Mouse (Mus musculus) embryonic facial prominence, embryonic 10.5 days (tissue): ENCODE measurements around the gene Usp32. TPM values are rescaled to one million over a fixed set of nuclear protein-coding genes. Genes with fewer than 3 reads are reported as not detected.
A peak's percentile ranks its signal among the peaks of the same experiment; 100 is the strongest.

Experiments
- DNase-seq: peaks from one replicate; pipeline ENCODE4 v3.0.0-alpha.2; 2017; ENCODE audit warnings: low spot score
- H3K27ac ChIP-seq: fragments of 300-500 bp; sonication (generic); replicated peaks from 2 replicates; pipeline ENCODE4 v1.5.1; 2016; ENCODE audit warnings: mild to moderate bottlenecking
- H3K27me3 ChIP-seq: fragments of 300-500 bp; sonication (generic); replicated peaks from 2 replicates; pipeline ENCODE4 v1.6.1; 2016; ENCODE audit warnings: low read depth, mild to moderate bottlenecking; ENCODE audit not compliant: poor library complexity, severe bottlenecking
- H3K36me3 ChIP-seq: fragments of 300-500 bp; sonication (generic); replicated peaks from 2 replicates; pipeline ENCODE4 v1.6.1; 2016; ENCODE audit warnings: mild to moderate bottlenecking, moderate library complexity
- H3K4me1 ChIP-seq: fragments of 300-500 bp; sonication (generic); 2 replicates; pipeline ENCODE4 v1.6.1; 2016
- H3K4me3 ChIP-seq: fragments of 300-500 bp; sonication (generic); 2 replicates; pipeline ENCODE4 v1.5.1; 2016; ENCODE audit warnings: mild to moderate bottlenecking, moderate library complexity
- H3K9me3 ChIP-seq: fragments of 300-500 bp; sonication (generic); 2 replicates; pipeline ENCODE4 v1.6.1; 2016; ENCODE audit warnings: mild to moderate bottlenecking
- WGBS: fragments of 180-500 bp; shearing (Covaris S2); methylation state at CpG from one replicate; pipeline ENCODE4 v1.1.7; 2016; 5-methylcytosine and 5-hydroxymethylcytosine counted together
- polyA plus RNA-seq: library from polyadenylated mRNA; unstranded; fragments of >200 nt; fragmentation: Nextera tagmentation; extraction: Ambion mirVana; gene quantifications from 2 replicates; pipeline ENCODE4 v1.2.1, GENCODE M21; 2016

Gene Usp32
- polyA plus RNA-seq, 1 experiment from 2014 or later = 4.0 TPM

- peaks cover 35% of the 10 kb centered on the region for H3K4me1 ChIP-seq
- no peaks in the 10 kb centered on the region for H3K9me3 ChIP-seq
- DNase-seq = no peak
- 0 out of 2 replicates have a peak overlapping the region, but pooled peaks have one; percentile 10 for H3K27ac ChIP-seq
- 71% methylated on average over 4 of the region's 4 CpGs for WGBS
- H3K36me3 ChIP-seq = no peaks in the 10 kb centered on the region
- no peaks in the 10 kb centered on the region for H3K27me3 ChIP-seq
- H3K4me3 ChIP-seq = no peak overlapping the region
Measured at GRCm38 (mm10) chr11:84968309-84968708, 171.7 kb downstream of the Usp32 start.

GRCm38 (mm10) chr11:84967113-84967512, 172.8 kb downstream of the Usp32 start:
- WGBS = 26% methylated on average over 5 of the region's 5 CpGs
- Histone ChIP-seq H3K27ac (peak overlapping the region; percentile 75), H3K4me1 (peaks cover 35% of the 10 kb centered on the region)

GRCm38 (mm10) chr11:84966696-84967095, 173.3 kb downstream of the Usp32 start:
- WGBS = 68% methylated on average over 4 of the region's 4 CpGs
- no peak for DNase-seq
- H3K27ac ChIP-seq = peak overlapping the region; percentile 75
- no peak overlapping the region for H3K4me3 ChIP-seq
- no peaks in the 10 kb centered on the region for H3K27me3 ChIP-seq
- H3K36me3 ChIP-seq = no peaks in the 10 kb centered on the region
- no peaks in the 10 kb centered on the region for H3K9me3 ChIP-seq
- H3K4me1 ChIP-seq = peaks cover 35% of the 10 kb centered on the region

More at GRCm38 (mm10) chr11:84967113-84967512, 172.8 kb downstream of the Usp32 start:
- H3K36me3 ChIP-seq = no peaks in the 10 kb centered on the region
- no peaks in the 10 kb centered on the region for H3K9me3 ChIP-seq
- H3K27me3 ChIP-seq = no peaks in the 10 kb centered on the region
- H3K4me3 ChIP-seq = no peak overlapping the region
- peak; percentile 79 for DNase-seq

- 85% methylated on average over 3 of the region's 3 CpGs for WGBS
- H3K36me3 ChIP-seq = no peaks in the 10 kb centered on the region
Measured at GRCm38 (mm10) chr11:84963556-84963955, 176.4 kb downstream of the Usp32 start.

GRCm38 (mm10) chr11:84962536-84962935, 177.4 kb downstream of the Usp32 start:
- Histone ChIP-seq H3K27ac (no peak overlapping the region), H3K36me3 (no peaks in the 10 kb centered on the region), H3K27me3 (peaks cover 27% of the 10 kb centered on the region), H3K9me3 (no peaks in the 10 kb centered on the region), H3K4me3 (no peak overlapping the region), H3K4me1 (peaks cover 41% of the 10 kb centered on the region)
- DNase-seq = no peak
- 89% methylated on average over 4 of the region's 4 CpGs for WGBS

More at GRCm38 (mm10) chr11:84963556-84963955, 176.4 kb downstream of the Usp32 start:
- Histone ChIP-seq H3K4me1 (peaks cover 41% of the 10 kb centered on the region), H3K27me3 (peaks cover 17% of the 10 kb centered on the region), H3K4me3 (no peak overlapping the region), H3K9me3 (no peaks in the 10 kb centered on the region), H3K27ac (no peak overlapping the region)
- DNase-seq = no peak

- WGBS = 85% methylated on average over 4 of the region's 4 CpGs
- Histone ChIP-seq H3K27me3 (peaks cover 37% of the 10 kb centered on the region), H3K36me3 (no peaks in the 10 kb centered on the region), H3K9me3 (no peaks in the 10 kb centered on the region), H3K4me3 (no peak overlapping the region), H3K27ac (no peak overlapping the region), H3K4me1 (peaks cover 35% of the 10 kb centered on the region)
- no peak for DNase-seq
Measured at GRCm38 (mm10) chr11:84961571-84961970, 178.4 kb downstream of the Usp32 start.

GRCm38 (mm10) chr11:84960780-84961179, 179.2 kb downstream of the Usp32 start:
- Histone ChIP-seq H3K27ac (no peak overlapping the region), H3K9me3 (no peaks in the 10 kb centered on the region), H3K4me1 (peaks cover 39% of the 10 kb centered on the region), H3K27me3 (peaks cover 45% of the 10 kb centered on the region), H3K4me3 (no peak overlapping the region), H3K36me3 (no peaks in the 10 kb centered on the region)
- DNase-seq = no peak
- 72% methylated on average over 6 of the region's 6 CpGs for WGBS

- Histone ChIP-seq H3K9me3 (no peaks in the 10 kb centered on the region), H3K4me1 (peaks cover 39% of the 10 kb centered on the region), H3K4me3 (peak overlapping the region; percentile 24; the same call in 1 of the 2 replicates), H3K36me3 (no peaks in the 10 kb centered on the region), H3K27ac (peak overlapping the region; percentile 71), H3K27me3 (peaks cover 46% of the 10 kb centered on the region)
- DNase-seq = no peak
- 31% methylated on average over 3 of the region's 3 CpGs for WGBS
Measured at GRCm38 (mm10) chr11:84960291-84960690, 179.7 kb downstream of the Usp32 start.

GRCm38 (mm10) chr11:84959701-84960181, 180.2 kb downstream of the Usp32 start:
- Histone ChIP-seq H3K9me3 (no peaks in the 10 kb centered on the region), H3K36me3 (no peaks in the 10 kb centered on the region), H3K27me3 (peaks cover 49% of the 10 kb centered on the region), H3K27ac (peak overlapping the region; percentile 71), H3K4me1 (peaks cover 39% of the 10 kb centered on the region), H3K4me3 (peak overlapping the region; percentile 24; the same call in 1 of the 2 replicates)
- WGBS = 2% methylated on average over 9 of the region's 9 CpGs
- DNase-seq = peak; percentile 42

GRCm38 (mm10) chr11:84959181-84959580, 180.8 kb downstream of the Usp32 start:
- peaks cover 49% of the 10 kb centered on the region for H3K27me3 ChIP-seq
- peak; percentile 24 for DNase-seq
- H3K4me1 ChIP-seq = peaks cover 39% of the 10 kb centered on the region
- H3K4me3 ChIP-seq = no peak overlapping the region
- H3K9me3 ChIP-seq = no peaks in the 10 kb centered on the region
- H3K27ac ChIP-seq = no peak overlapping the region; the same call in 1 of the 2 replicates
- no peaks in the 10 kb centered on the region for H3K36me3 ChIP-seq
- 16% methylated on average over 5 of the region's 5 CpGs for WGBS

- peak; percentile 30 for DNase-seq
Measured at GRCm38 (mm10) chr11:84958271-84958630, 181.7 kb downstream of the Usp32 start.

GRCm38 (mm10) chr11:84957591-84958270, 182.2 kb downstream of the Usp32 start, which contains the start of gene Car4:
Car4 (plus strand) TSS chr11:84957786.
- Histone ChIP-seq H3K36me3 (no peaks in the 10 kb centered on the region), H3K4me1 (peaks cover 39% of the 10 kb centered on the region), H3K9me3 (no peaks in the 10 kb centered on the region), H3K4me3 (peak within 1 kb of the TSS; percentile 49), H3K27ac (no peak within 1 kb of the TSS), H3K27me3 (peaks cover 49% of the 10 kb centered on the region)
- peak; percentile 37 for DNase-seq
- WGBS = under 1% methylated on average over 49 of the region's 49 CpGs

More at GRCm38 (mm10) chr11:84958271-84958630, 181.7 kb downstream of the Usp32 start:
- H3K27ac ChIP-seq = no peak overlapping the region
- peak overlapping the region; percentile 49 for H3K4me3 ChIP-seq
- H3K27me3 ChIP-seq = peaks cover 49% of the 10 kb centered on the region
- no peaks in the 10 kb centered on the region for H3K36me3 ChIP-seq
- H3K4me1 ChIP-seq = peaks cover 39% of the 10 kb centered on the region
- no peaks in the 10 kb centered on the region for H3K9me3 ChIP-seq
- 2% methylated on average over 11 of the region's 11 CpGs for WGBS

GRCm38 (mm10) chr11:84957171-84957570, 182.8 kb downstream of the Usp32 start:
- WGBS = 9% methylated on average over 15 of the region's 15 CpGs
- Histone ChIP-seq H3K4me1 (peaks cover 39% of the 10 kb centered on the region), H3K27ac (no peak overlapping the region), H3K4me3 (peak overlapping the region; percentile 49), H3K9me3 (no peaks in the 10 kb centered on the region), H3K36me3 (no peaks in the 10 kb centered on the region), H3K27me3 (peaks cover 49% of the 10 kb centered on the region)
- no peak for DNase-seq
